Mouse (Mus musculus): ENCODE measurements around the gene Lipe. TPM values are rescaled to one million over a fixed set of nuclear protein-coding genes. Genes with fewer than 3 reads are reported as not detected.
A peak's percentile ranks its signal among the peaks of the same experiment; 100 is the strongest.

Lipe gene
- polyA plus RNA-seq, 1 experiment from 2014 or later: 4.9 TPM

DNA sequence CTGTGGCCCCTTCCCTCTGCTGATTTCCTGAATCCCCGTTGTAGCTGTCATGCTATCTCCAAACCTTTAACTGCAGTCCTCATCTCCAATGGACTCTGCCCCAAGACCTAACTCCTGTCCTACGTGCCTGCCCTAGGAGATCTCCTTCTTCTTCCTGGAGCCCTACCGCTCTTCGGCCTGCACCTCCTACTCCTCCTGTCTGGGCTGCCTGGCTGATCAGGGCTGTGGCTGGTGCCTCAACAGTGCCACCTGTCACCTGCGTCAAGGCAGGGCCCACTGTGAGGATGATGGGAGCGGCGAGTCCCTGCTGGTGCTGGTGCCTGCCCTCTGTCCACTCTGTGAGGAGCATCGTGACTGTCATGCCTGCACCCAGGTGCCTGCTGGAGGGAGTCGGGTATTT, 59.2 kb downstream of the Lipe start:
- Histone ChIP-seq H3K4me3 (ENCODE audit: low read depth, low read length) (no peak overlapping the region), H3K27ac (replicated peaks; ENCODE audit: low read depth, low read length) (no peak overlapping the region), H3K4me2 (ENCODE audit: low read depth, low read length) (no peak overlapping the region), H3K9ac (ENCODE audit: low read depth, low read length) (no peak overlapping the region), H3K36me3 (ENCODE audit: control insufficient read depth, insufficient read depth, low read length) (peaks cover 86% of the 10 kb centered on the region), H3K9me3 (ENCODE audit: control insufficient read depth, low read length) (no peaks in the 10 kb centered on the region), H3K27me3 (replicated peaks; ENCODE audit: control insufficient read depth, insufficient read depth, low read length) (no peaks in the 10 kb centered on the region), H3K4me1 (ENCODE audit: control insufficient read depth, insufficient read depth, low read length) (no peaks in the 10 kb centered on the region)
- 88% methylated on average over 9 of the region's 9 CpGs for WGBS
- DNase-seq (ENCODE audit: low spot score): no peak
- no peak for ATAC-seq (ENCODE audit: low read depth)

DNA sequence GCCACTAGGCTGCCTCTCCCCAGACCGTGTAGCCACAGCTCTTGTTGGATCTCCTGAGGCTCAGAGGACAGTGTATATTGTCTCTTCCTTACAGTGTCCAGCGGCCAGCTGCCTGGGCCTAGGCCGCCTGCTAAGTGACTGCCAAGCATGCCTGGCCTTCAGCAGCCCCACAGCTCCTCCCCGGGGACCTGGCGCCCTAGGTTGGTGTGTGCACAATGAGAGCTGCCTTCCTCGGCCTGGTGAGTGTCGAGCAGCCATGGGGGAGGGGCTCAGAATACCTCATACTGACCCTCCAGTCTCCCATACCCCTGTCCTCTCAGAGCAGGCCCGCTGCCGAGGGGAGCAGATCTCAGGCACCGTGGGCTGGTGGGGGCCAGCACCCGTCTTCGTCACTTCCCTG, 64.0 kb downstream of the Lipe start:
- ATAC-seq (ENCODE audit: low read depth) (no peak), DNase-seq (ENCODE audit: low spot score) (no peak)
- no peaks in the 10 kb centered on the region for H3K9me3 ChIP-seq (ENCODE audit: control insufficient read depth, low read length)
- no peak overlapping the region for H3K4me2 ChIP-seq (ENCODE audit: low read depth, low read length)
- H3K27ac ChIP-seq (replicated peaks; ENCODE audit: low read depth, low read length): no peak overlapping the region
- H3K4me1 ChIP-seq (ENCODE audit: control insufficient read depth, insufficient read depth, low read length): no peaks in the 10 kb centered on the region
- 83% methylated on average over 11 of the region's 12 CpGs for WGBS
- no peak overlapping the region for H3K4me3 ChIP-seq (ENCODE audit: low read depth, low read length)
- H3K27me3 ChIP-seq (replicated peaks; ENCODE audit: control insufficient read depth, insufficient read depth, low read length): no peaks in the 10 kb centered on the region
- H3K36me3 ChIP-seq (ENCODE audit: control insufficient read depth, insufficient read depth, low read length): peaks cover 74% of the 10 kb centered on the region
- no peak overlapping the region for H3K9ac ChIP-seq (ENCODE audit: low read depth, low read length)

DNA sequence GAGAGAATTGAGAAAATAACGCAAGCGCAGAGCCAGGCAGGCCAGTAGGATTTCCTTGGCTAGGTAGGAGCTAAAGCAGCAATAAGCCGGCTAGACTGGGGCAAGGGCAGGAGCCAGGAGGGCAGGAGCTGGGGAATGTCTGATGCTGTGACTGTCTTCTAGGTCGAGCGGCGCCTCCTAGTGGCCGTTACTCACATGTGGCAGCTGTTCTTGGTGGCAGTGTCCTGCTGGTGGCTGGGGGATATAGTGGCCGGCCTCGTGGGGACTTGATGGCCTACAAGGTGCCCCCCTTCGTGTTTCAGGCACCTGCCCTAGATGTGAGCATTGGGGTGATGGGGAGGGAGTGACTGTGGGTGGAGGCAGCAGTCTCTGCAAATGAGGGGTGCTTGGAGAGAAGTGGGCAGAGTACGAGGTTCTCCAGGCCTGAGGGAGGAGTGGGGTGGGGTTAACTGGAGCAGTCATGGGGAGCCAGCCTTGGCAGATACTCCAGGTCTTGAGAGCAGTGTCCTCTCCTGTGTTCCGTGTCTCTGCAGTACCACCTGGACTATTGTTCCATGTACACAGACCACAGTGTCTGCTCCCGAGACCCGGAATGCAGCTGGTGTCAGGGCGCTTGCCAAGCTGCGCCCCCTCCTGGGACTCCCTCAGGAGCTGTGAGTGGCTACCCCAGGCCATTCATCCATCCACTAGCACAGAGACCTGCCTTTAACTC, 64.8 kb downstream of the Lipe start:
- peak; percentile 72 for ATAC-seq (ENCODE audit: low read depth)
- peak; percentile 82 for DNase-seq (ENCODE audit: low spot score)
- Histone ChIP-seq H3K36me3 (ENCODE audit: control insufficient read depth, insufficient read depth, low read length) (peaks cover 76% of the 10 kb centered on the region), H3K9ac (ENCODE audit: low read depth, low read length) (0 out of 2 replicates have a peak overlapping the region, but pooled peaks have one; percentile 37), H3K4me2 (ENCODE audit: low read depth, low read length) (no peak overlapping the region), H3K27me3 (replicated peaks; ENCODE audit: control insufficient read depth, insufficient read depth, low read length) (no peaks in the 10 kb centered on the region), H3K4me1 (ENCODE audit: control insufficient read depth, insufficient read depth, low read length) (no peaks in the 10 kb centered on the region), H3K27ac (replicated peaks; ENCODE audit: low read depth, low read length) (no peak overlapping the region), H3K4me3 (ENCODE audit: low read depth, low read length) (no peak overlapping the region), H3K9me3 (ENCODE audit: control insufficient read depth, low read length) (no peaks in the 10 kb centered on the region)
- WGBS: 34% methylated on average over 12 of the region's 16 CpGs

Other genes with a start within 250 kb of the Lipe start
- 1.5 TPM in 2 replicates for gene Pou2f2, start 219.0 kb downstream of the Lipe start, polyA plus RNA-seq (2014; fragmentation: Nextera tagmentation; extraction: Ambion mirVana)
- gene Dedd2, start 178.1 kb downstream of the Lipe start, polyA plus RNA-seq (2014; fragmentation: Nextera tagmentation; extraction: Ambion mirVana): 8.3 and 9.4 TPM in 2 replicates
- gene Zfp526, start 177.3 kb downstream of the Lipe start, polyA plus RNA-seq (2014; fragmentation: Nextera tagmentation; extraction: Ambion mirVana): 4.1 and 4.4 TPM in 2 replicates
- gene Gsk3a, start 160.9 kb downstream of the Lipe start, polyA plus RNA-seq (2014; fragmentation: Nextera tagmentation; extraction: Ambion mirVana): 14.3 and 14.8 TPM in 2 replicates
- gene Erf, start 147.9 kb downstream of the Lipe start, polyA plus RNA-seq (2014; fragmentation: Nextera tagmentation; extraction: Ambion mirVana): 23.3 and 26.0 TPM in 2 replicates
- gene Cic, start 131.0 kb downstream of the Lipe start, polyA plus RNA-seq (2014; fragmentation: Nextera tagmentation; extraction: Ambion mirVana): 48.8 and 49.0 TPM in 2 replicates
- 173 and 200 TPM in 2 replicates for gene Pafah1b3, start 100.7 kb downstream of the Lipe start, polyA plus RNA-seq (2014; fragmentation: Nextera tagmentation; extraction: Ambion mirVana)
- gene Prr19, start 97.3 kb downstream of the Lipe start, polyA plus RNA-seq (2014; fragmentation: Nextera tagmentation; extraction: Ambion mirVana): 0.77 and 1.3 TPM in 2 replicates
- gene Tmem145, start 92.6 kb downstream of the Lipe start, polyA plus RNA-seq (2014; fragmentation: Nextera tagmentation; extraction: Ambion mirVana): 1.7 and 2.0 TPM in 2 replicates
- gene Megf8, start 81.5 kb downstream of the Lipe start, polyA plus RNA-seq (2014; fragmentation: Nextera tagmentation; extraction: Ambion mirVana): 15.4 and 15.8 TPM in 2 replicates
- gene Cnfn, start 29.0 kb downstream of the Lipe start, polyA plus RNA-seq (2014; fragmentation: Nextera tagmentation; extraction: Ambion mirVana): 17.7 and 80.3 TPM in 2 replicates
- 0.85 and 1.9 TPM in 2 replicates for gene Cxcl17, start 14.2 kb upstream of the Lipe start, polyA plus RNA-seq (2014; fragmentation: Nextera tagmentation; extraction: Ambion mirVana)
- 2.2 and 6.3 TPM in 2 replicates for gene Ceacam1, start 78.9 kb upstream of the Lipe start, polyA plus RNA-seq (2014; fragmentation: Nextera tagmentation; extraction: Ambion mirVana)
- gene Ceacam2, start 141.1 kb upstream of the Lipe start, polyA plus RNA-seq (2014; fragmentation: Nextera tagmentation; extraction: Ambion mirVana): 0.19 TPM in 1 of 2 replicates, not detected in the other
- not detected in 2 replicates for gene Erich4, start 217.2 kb upstream of the Lipe start, polyA plus RNA-seq (2014; fragmentation: Nextera tagmentation; extraction: Ambion mirVana)
- gene Dmac2, start 220.7 kb upstream of the Lipe start, polyA plus RNA-seq (2014; fragmentation: Nextera tagmentation; extraction: Ambion mirVana): 27.9 and 30.3 TPM in 2 replicates
- gene B3gnt8, start 227.9 kb upstream of the Lipe start, polyA plus RNA-seq (2014; fragmentation: Nextera tagmentation; extraction: Ambion mirVana): 5.6 and 5.8 TPM in 2 replicates